Comparison of ENCODE assay signal across 9 mouse cellular contexts in the genomic region with DNA sequence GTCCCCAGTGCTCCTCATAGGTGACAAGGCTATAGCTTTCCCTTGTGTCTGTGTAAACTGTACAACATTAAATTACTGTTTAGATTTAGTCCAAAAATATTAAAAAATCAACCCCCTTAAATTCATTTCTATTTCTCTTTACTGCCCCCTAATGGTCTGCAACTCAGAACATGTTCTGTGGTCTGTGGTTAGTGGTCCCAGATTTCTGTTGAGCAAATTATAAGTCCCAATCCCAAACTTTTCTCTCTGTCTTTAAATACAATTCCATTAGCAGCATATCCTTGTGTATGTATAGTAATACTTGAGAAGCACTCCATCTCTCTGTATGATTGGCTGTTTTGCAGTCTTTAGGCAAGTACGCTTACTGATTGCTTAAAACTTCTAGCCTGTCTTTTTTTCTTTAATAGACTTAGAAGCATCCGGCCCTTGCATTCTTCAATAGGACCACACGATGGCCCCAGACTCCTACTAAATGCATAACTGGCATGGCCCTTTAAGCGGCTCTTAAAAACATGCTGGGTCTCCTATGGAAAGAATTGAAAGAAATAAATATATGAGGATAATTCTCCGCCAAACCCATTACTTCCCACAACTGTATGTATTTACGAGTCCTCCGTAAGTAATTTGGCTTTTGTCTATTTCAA. TPM values are rescaled to one million over a fixed set of nuclear protein-coding genes. Genes with fewer than 3 reads are reported as not detected.
DNase-seq lines count a peak whose midpoint lies in the region; ATAC-seq and TF ChIP-seq lines count a peak whose summit lies in the region.
"Had no signal": no experiment of that assay in that cellular context is flagged by ENCODE, and none has a peak within 500 bp of the region (broad histone marks: within the 10 kb centered on the region; RNA-seq: fewer than 3 reads in every experiment).

No protein-coding gene starts in this region.

- no peaks in the 10 kb centered on the region for H3K27me3 ChIP-seq in MEL (ENCODE audit: control insufficient read depth in 1 of 2, insufficient read depth in 2 of 2, low read length in 2 of 2)
- no peaks in the 10 kb centered on the region for H3K27me3 ChIP-seq in intestine, embryonic 16.5 days (replicated peaks; ENCODE audit: control insufficient read depth, insufficient read depth, low read length)
- H3K27me3 ChIP-seq in liver, embryonic 11.5 days (replicated peaks; ENCODE audit: control insufficient read depth, insufficient read depth, low read length) = no peaks in the 10 kb centered on the region; the same call in 1 of the 2 replicates

- 43% methylated on average over 7 of the region's 7 CpGs for WGBS in intestine, embryonic 16.5 days
- 53% methylated on average over 7 of the region's 7 CpGs for WGBS in liver, embryonic 11.5 days

- H3K79me2 ChIP-seq in MEL (ENCODE audit: control insufficient read depth, insufficient read depth, low read length, poor library complexity) = no peaks in the 10 kb centered on the region

- no peak overlapping the region for H3K4me3 ChIP-seq in left cerebral cortex, adult 2 months
- H3K4me3 ChIP-seq in MEL (ENCODE audit: control insufficient read depth in 1 of 2, insufficient read depth in 1 of 2, low read depth in 2 of 2, low read length in 2 of 2) = no peak overlapping the region
- H3K4me3 ChIP-seq in intestine, embryonic 16.5 days (ENCODE audit: low read length) = no peak overlapping the region
- no peak overlapping the region for H3K4me3 ChIP-seq in liver, embryonic 11.5 days (ENCODE audit: low read depth, low read length)
- H3K4me3 ChIP-seq: limb, embryonic 12.5 days had no signal

- intact Hi-C loops in left cerebral cortex, adult 2 months (cut with DNase I) = no loop called here

- H3K9me3 ChIP-seq in MEL (replicated peaks; ENCODE audit: insufficient read depth, low read length) = no peaks in the 10 kb centered on the region
- H3K9me3 ChIP-seq in intestine, embryonic 16.5 days (ENCODE audit: control insufficient read depth, low read length) = no peaks in the 10 kb centered on the region
- no peaks in the 10 kb centered on the region for H3K9me3 ChIP-seq in liver, embryonic 11.5 days (ENCODE audit: control insufficient read depth, low read length)
- H3K9me3 ChIP-seq: limb, embryonic 12.5 days had no signal

- no peaks in the 10 kb centered on the region for H3K4me1 ChIP-seq in MEL (ENCODE audit: control insufficient read depth in 1 of 2, insufficient read depth in 2 of 2, low read length in 2 of 2)
- no peaks in the 10 kb centered on the region for H3K4me1 ChIP-seq in intestine, embryonic 16.5 days (ENCODE audit: control insufficient read depth, insufficient read depth, low read length)
- H3K4me1 ChIP-seq in liver, embryonic 11.5 days (replicated peaks; ENCODE audit: control insufficient read depth, insufficient read depth, low read length) = no peaks in the 10 kb centered on the region
- H3K4me1 ChIP-seq: limb, embryonic 12.5 days had no signal

- peak; percentile 64 for TF ChIP-seq CTCF in left cerebral cortex, adult 2 months (IDR thresholded peaks at IDR 0.05)
- peak; percentile 37 to 59 (median 52); a peak in 5 of 6 replicates for TF ChIP-seq CTCF in MEL (IDR thresholded peaks at IDR 0.05 in 2 of 3, conservative IDR thresholded peaks at IDR 0.05 in 1 of 3; ENCODE audit: control insufficient read depth in 1 of 3, insufficient read depth in 1 of 3, low read depth in 2 of 3, low read length in 3 of 3, poor library complexity in 1 of 3, severe bottlenecking in 1 of 3)

- peak in 1 of 2 experiments; percentile 53 for DNase-seq in left cerebral cortex, adult 2 months (ENCODE audit: extremely low spot score in 1 of 2, low spot score in 2 of 2)
- DNase-seq in left cerebral cortex, adult 11 months (ENCODE audit: low spot score) = no peak
- DNase-seq in MEL (ENCODE audit: low read depth, low spot score) = peak; percentile 77
- peak; percentile 75 for DNase-seq in embryo, embryonic 11 days
- no peak for DNase-seq in liver, embryonic 11.5 days (ENCODE audit: low spot score)
- DNase-seq in retina, postnatal 1 day = peak; percentile 67
- no peak for DNase-seq in urinary bladder, postnatal 10 days (ENCODE audit: low spot score)

- ATAC-seq in intestine, embryonic 16.5 days = peak; percentile 64
- ATAC-seq in liver, embryonic 11.5 days (replicated peaks; ENCODE audit: low FRiP score) = 0 out of 2 replicates have a peak, but pooled peaks have one; percentile 47

- TF ChIP-seq RAD21 in MEL (IDR thresholded peaks at IDR 0.05; ENCODE audit: low read depth, low read length) = peak; percentile 74

- no peak overlapping the region for H3K9ac ChIP-seq in MEL (ENCODE audit: control insufficient read depth, low read depth, low read length, poor library complexity, severe bottlenecking)
- no peak overlapping the region for H3K9ac ChIP-seq in intestine, embryonic 16.5 days (ENCODE audit: low read depth, low read length)
- H3K9ac ChIP-seq in liver, embryonic 11.5 days (ENCODE audit: low read depth, low read length) = no peak overlapping the region
- H3K9ac ChIP-seq: limb, embryonic 12.5 days had no signal

- no peak for TF ChIP-seq EP300 in MEL (IDR thresholded peaks at IDR 0.05; ENCODE audit: low read depth in 1 of 2, low read length in 2 of 2)

- TF ChIP-seq POLR2A in MEL (IDR thresholded peaks at IDR 0.05; ENCODE audit: control insufficient read depth in 1 of 2, insufficient read depth in 1 of 2, low read depth in 1 of 2, low read length in 2 of 2, poor library complexity in 1 of 2) = no peak

- H3K36me3 ChIP-seq in MEL (ENCODE audit: control insufficient read depth in 1 of 2, insufficient read depth in 2 of 2, low read length in 2 of 2) = no peaks in the 10 kb centered on the region
- H3K36me3 ChIP-seq in intestine, embryonic 16.5 days (ENCODE audit: control insufficient read depth, insufficient read depth, low read length) = no peaks in the 10 kb centered on the region
- H3K36me3 ChIP-seq in liver, embryonic 11.5 days (ENCODE audit: control insufficient read depth, insufficient read depth, low read length) = no peaks in the 10 kb centered on the region
- H3K36me3 ChIP-seq: limb, embryonic 12.5 days had no signal

- H3K27ac ChIP-seq in left cerebral cortex, adult 2 months = no peak overlapping the region
- H3K27ac ChIP-seq in MEL (ENCODE audit: control insufficient read depth, low read depth, low read length) = no peak overlapping the region
- no peak overlapping the region for H3K27ac ChIP-seq in intestine, embryonic 16.5 days (ENCODE audit: low read length)
- H3K27ac ChIP-seq in liver, embryonic 11.5 days (ENCODE audit: low read depth, low read length) = no peak overlapping the region
- H3K27ac ChIP-seq: limb, embryonic 12.5 days had no signal

- no peak overlapping the region for H3K4me2 ChIP-seq in intestine, embryonic 16.5 days (ENCODE audit: low read depth, low read length)
- H3K4me2 ChIP-seq in liver, embryonic 11.5 days = no peak overlapping the region
- H3K4me2 ChIP-seq: limb, embryonic 12.5 days had no signal

TF ChIP-seq in MEL, 35 proteins besides CTCF, POLR2A, EP300 and RAD21:
- TF ChIP-seq GABPA (IDR thresholded peaks at IDR 0.05; ENCODE audit: low read depth, low read length) (no peak), SMC3 (IDR thresholded peaks at IDR 0.05; ENCODE audit: low read depth, low read length) (peak; percentile 61), ZC3H11A (IDR thresholded peaks at IDR 0.05; ENCODE audit: low read depth, low read length) (peak; percentile 60)

RNA-seq across cellular contexts. Expression of a gene that starts 40.3 kb away (rescaled TPM):
- total RNA-seq in left cerebral cortex, adult 2 months (2021) = 100 to 1,000 TPM; 299 to 307 TPM
- total RNA-seq in MEL (2012; rRNA removed) = 53.3 and 103 TPM in 2 replicates
- polyA plus RNA-seq in MEL (2012; ENCODE audit: insufficient read depth in 1 of 2, insufficient read length in 2 of 2, low read depth in 1 of 2, low replicate concordance in 2 of 2, missing spikeins in 1 of 2) = 100 to 1,000 TPM in 1 of 2 experiments, not detected in 1; 175 TPM
- 121 and 130 TPM in 2 replicates for polyA plus RNA-seq in intestine, embryonic 16.5 days (2015; fragmentation: Nextera tagmentation; extraction: Ambion mirVana)
- 27.4 and 31.2 TPM in 2 replicates for polyA plus RNA-seq in liver, embryonic 11.5 days (2014; fragmentation: Nextera tagmentation; extraction: Ambion mirVana)

Comparison
In these comparisons a context has a peak if more than half of its experiments do, and no peak if none do; other contexts are left out.
1. DNase-seq: peak in MEL (single experiment), embryo, embryonic 11 days (single experiment) and retina, postnatal 1 day (single experiment); none in left cerebral cortex, adult 11 months (single experiment), liver, embryonic 11.5 days (single experiment) and urinary bladder, postnatal 10 days (single experiment).